Mouse (Mus musculus) liver, embryonic 13.5 days (tissue): ENCODE results near the gene Henmt1. TPM values are rescaled to one million over a fixed set of nuclear protein-coding genes. Genes with fewer than 3 reads are reported as not detected.

Experiments used
- ATAC-seq: fragments of 200-750 bp; cut with Nextera tagmentation; 2 replicates; pipeline ENCODE4 v1.8.0; 2017; ENCODE audit warnings: low read depth, mild to moderate bottlenecking, moderate number of reproducible peaks, moderate library complexity
- DNase-seq: peaks from one replicate; pipeline ENCODE4 v3.0.0; 2022
- H3K27ac ChIP-seq: fragments of 300-500 bp; sonication (generic); 2 replicates; pipeline ENCODE4 v1.5.1; 2015; ENCODE audit warnings: moderate library complexity, mild to moderate bottlenecking, inconsistent platforms
- H3K27me3 ChIP-seq: fragments of 300-500 bp; sonication (generic); 2 replicates; pipeline ENCODE4 v1.6.1; 2015; ENCODE audit warnings: mild to moderate bottlenecking, inconsistent platforms
- H3K36me3 ChIP-seq: fragments of 300-500 bp; sonication (generic); 2 replicates; pipeline ENCODE4 v1.6.1; 2015; ENCODE audit warnings: mild to moderate bottlenecking, inconsistent platforms
- H3K4me1 ChIP-seq: fragments of 300-500 bp; sonication (generic); replicated peaks from 2 replicates; pipeline ENCODE4 v1.6.1; 2015; ENCODE audit warnings: inconsistent platforms
- H3K4me2 ChIP-seq: fragments of 300-500 bp; sonication (generic); 2 replicates; pipeline ENCODE4 v1.6.1; 2015; ENCODE audit warnings: inconsistent platforms, mild to moderate bottlenecking, moderate library complexity
- H3K4me3 ChIP-seq: fragments of 300-500 bp; sonication (generic); replicated peaks from 2 replicates; pipeline ENCODE4 v1.5.1; 2015; ENCODE audit warnings: mild to moderate bottlenecking, inconsistent platforms
- H3K9ac ChIP-seq: fragments of 300-500 bp; sonication (generic); 2 replicates; pipeline ENCODE4 v1.6.1; 2015; ENCODE audit warnings: mild to moderate bottlenecking, inconsistent platforms
- H3K9me3 ChIP-seq: fragments of 300-500 bp; sonication (generic); replicated peaks from 2 replicates; pipeline ENCODE4 v1.6.1; 2016; ENCODE audit warnings: inconsistent platforms
- WGBS: fragments of 180-500 bp; shearing (Covaris S2); methylation state at CpG from one replicate; pipeline ENCODE4 v1.1.7; 2015; ENCODE audit not compliant: insufficient replicate concordance; 5-methylcytosine and 5-hydroxymethylcytosine counted together
- polyA plus RNA-seq: library from polyadenylated mRNA; unstranded; fragments of >200 nt; fragmentation: Nextera tagmentation; extraction: Ambion mirVana; gene quantifications from 2 replicates; pipeline ENCODE4 v1.2.1, GENCODE M21; 2015

Henmt1 gene
- polyA plus RNA-seq, 1 experiment from 2014 or later = 0.08 TPM

- Histone ChIP-seq H3K4me1 (peaks cover 22% of the 10 kb centered on the region), H3K36me3 (peaks cover 17% of the 10 kb centered on the region), H3K27ac (no peak overlapping the region; the same call in 1 of the 2 replicates), H3K9ac (no peak overlapping the region), H3K4me3 (no peak overlapping the region), H3K27me3 (no peaks in the 10 kb centered on the region), H3K4me2 (peak overlapping the region; percentile 35; the same call in 1 of the 2 replicates), H3K9me3 (no peaks in the 10 kb centered on the region)
- no peak for ATAC-seq
- no peak for DNase-seq
- 75% methylated on average over 15 of the region's 15 CpGs for WGBS
Observed at GRCm38 (mm10) chr3:108974920-108975485, 35.3 kb downstream of the Henmt1 start.

GRCm38 (mm10) chr3:108977340-108978030, 37.8 kb downstream of the Henmt1 start:
- Histone ChIP-seq H3K4me1 (peaks cover 32% of the 10 kb centered on the region), H3K27me3 (no peaks in the 10 kb centered on the region), H3K4me2 (no peak overlapping the region), H3K9me3 (no peaks in the 10 kb centered on the region), H3K9ac (no peak overlapping the region), H3K4me3 (no peak overlapping the region), H3K36me3 (peaks cover 21% of the 10 kb centered on the region), H3K27ac (no peak overlapping the region)
- DNase-seq (no peak), ATAC-seq (0 out of 2 replicates have a peak, but pooled peaks have one; percentile 14)
- WGBS = 78% methylated on average over 13 of the region's 13 CpGs

GRCm38 (mm10) chr3:108981946-108982345, 42.3 kb downstream of the Henmt1 start:
- H3K4me2 ChIP-seq = no peak overlapping the region
- peaks cover 21% of the 10 kb centered on the region for H3K36me3 ChIP-seq
- no peak overlapping the region for H3K9ac ChIP-seq
- no peak overlapping the region for H3K4me3 ChIP-seq
- no peak overlapping the region; the same call in 1 of the 2 replicates for H3K27ac ChIP-seq
- no peaks in the 10 kb centered on the region for H3K27me3 ChIP-seq
- ATAC-seq (no peak), DNase-seq (no peak)
- no peaks in the 10 kb centered on the region for H3K9me3 ChIP-seq
- H3K4me1 ChIP-seq = peaks cover 36% of the 10 kb centered on the region
- WGBS = 39% methylated on average over 6 of the region's 6 CpGs

GRCm38 (mm10) chr3:108983989-108984388, 44.3 kb downstream of the Henmt1 start:
- 0 out of 2 replicates have a peak overlapping the region, but pooled peaks have one; percentile 41 for H3K27ac ChIP-seq
- DNase-seq (peak; percentile 29), ATAC-seq (peak; percentile 90)
- no peaks in the 10 kb centered on the region for H3K9me3 ChIP-seq
- WGBS = 10% methylated on average over 5 of the region's 5 CpGs
- no peak overlapping the region for H3K4me3 ChIP-seq
- no peak overlapping the region for H3K9ac ChIP-seq
- no peaks in the 10 kb centered on the region for H3K27me3 ChIP-seq
- H3K4me2 ChIP-seq = no peak overlapping the region
- peaks cover 31% of the 10 kb centered on the region for H3K4me1 ChIP-seq
- H3K36me3 ChIP-seq = peaks cover 14% of the 10 kb centered on the region

- H3K36me3 ChIP-seq = no peaks in the 10 kb centered on the region
- H3K27ac ChIP-seq = no peak overlapping the region
- WGBS = 28% methylated on average over 1 of the region's 1 CpGs
- H3K9ac ChIP-seq = no peak overlapping the region
- H3K4me2 ChIP-seq = no peak overlapping the region
- H3K27me3 ChIP-seq = no peaks in the 10 kb centered on the region
- no peak overlapping the region for H3K4me3 ChIP-seq
- no peak for DNase-seq
- peaks cover 31% of the 10 kb centered on the region for H3K4me1 ChIP-seq
- H3K9me3 ChIP-seq = no peaks in the 10 kb centered on the region
- ATAC-seq = no peak
Observed at GRCm38 (mm10) chr3:108986534-108986933, 46.9 kb downstream of the Henmt1 start.

- no peak overlapping the region for H3K27ac ChIP-seq
- no peaks in the 10 kb centered on the region for H3K36me3 ChIP-seq
- no peak overlapping the region for H3K9ac ChIP-seq
- H3K4me1 ChIP-seq = peaks cover 25% of the 10 kb centered on the region
- no peaks in the 10 kb centered on the region for H3K27me3 ChIP-seq
- no peak for ATAC-seq
- no peaks in the 10 kb centered on the region for H3K9me3 ChIP-seq
- H3K4me3 ChIP-seq = no peak overlapping the region
- H3K4me2 ChIP-seq = no peak overlapping the region
- WGBS = 59% methylated on average over 12 of the region's 12 CpGs
- DNase-seq = no peak
Observed at GRCm38 (mm10) chr3:108987009-108987659, 47.5 kb downstream of the Henmt1 start.

GRCm38 (mm10) chr3:108989971-108990548, 50.4 kb downstream of the Henmt1 start:
- no peak overlapping the region for H3K27ac ChIP-seq
- H3K9me3 ChIP-seq = no peaks in the 10 kb centered on the region
- no peak overlapping the region for H3K4me2 ChIP-seq
- H3K4me1 ChIP-seq = peaks cover 24% of the 10 kb centered on the region
- DNase-seq (no peak), ATAC-seq (no peak)
- 74% methylated on average over 9 of the region's 9 CpGs for WGBS
- no peak overlapping the region for H3K4me3 ChIP-seq
- H3K36me3 ChIP-seq = no peaks in the 10 kb centered on the region
- no peak overlapping the region for H3K9ac ChIP-seq
- H3K27me3 ChIP-seq = no peaks in the 10 kb centered on the region

GRCm38 (mm10) chr3:108994477-108994876, 54.8 kb downstream of the Henmt1 start:
- no peaks in the 10 kb centered on the region for H3K9me3 ChIP-seq
- no peak overlapping the region for H3K9ac ChIP-seq
- peaks cover 47% of the 10 kb centered on the region for H3K4me1 ChIP-seq
- 18% methylated on average over 2 of the region's 2 CpGs for WGBS
- ATAC-seq (no peak), DNase-seq (no peak)
- H3K36me3 ChIP-seq = no peaks in the 10 kb centered on the region
- H3K27me3 ChIP-seq = no peaks in the 10 kb centered on the region
- H3K4me2 ChIP-seq = no peak overlapping the region
- H3K27ac ChIP-seq = no peak overlapping the region
- no peak overlapping the region for H3K4me3 ChIP-seq

GRCm38 (mm10) chr3:108995379-108995778, 55.7 kb downstream of the Henmt1 start:
- Histone ChIP-seq H3K27me3 (no peaks in the 10 kb centered on the region), H3K27ac (no peak overlapping the region), H3K9me3 (no peaks in the 10 kb centered on the region), H3K9ac (no peak overlapping the region), H3K4me3 (no peak overlapping the region), H3K4me2 (no peak overlapping the region), H3K4me1 (peaks cover 47% of the 10 kb centered on the region), H3K36me3 (no peaks in the 10 kb centered on the region)
- no peak for DNase-seq
- no peak for ATAC-seq
- 18% methylated on average over 2 of the region's 2 CpGs for WGBS

GRCm38 (mm10) chr3:108997284-108997683, 57.6 kb downstream of the Henmt1 start:
- no peak overlapping the region; the same call in 1 of the 2 replicates for H3K27ac ChIP-seq
- H3K9ac ChIP-seq = 0 out of 2 replicates have a peak overlapping the region, but pooled peaks have one; percentile 19
- peak; percentile 53 for ATAC-seq
- H3K27me3 ChIP-seq = no peaks in the 10 kb centered on the region
- no peaks in the 10 kb centered on the region for H3K9me3 ChIP-seq
- peaks cover 47% of the 10 kb centered on the region for H3K4me1 ChIP-seq
- peak overlapping the region; percentile 57 for H3K4me2 ChIP-seq
- 16% methylated on average over 11 of the region's 11 CpGs for WGBS
- H3K36me3 ChIP-seq = no peaks in the 10 kb centered on the region
- DNase-seq = no peak
- peak overlapping the region; percentile 25 for H3K4me3 ChIP-seq

- peak overlapping the region; percentile 57 for H3K4me2 ChIP-seq
- H3K9me3 ChIP-seq = no peaks in the 10 kb centered on the region
- H3K4me1 ChIP-seq = peaks cover 44% of the 10 kb centered on the region
- no peaks in the 10 kb centered on the region for H3K27me3 ChIP-seq
- no peak overlapping the region for H3K9ac ChIP-seq
- 21% methylated on average over 4 of the region's 4 CpGs for WGBS
- peak overlapping the region; percentile 25 for H3K4me3 ChIP-seq
- H3K27ac ChIP-seq = no peak overlapping the region
- ATAC-seq = peak; percentile 78; the same call in 1 of the 2 replicates
- peak; percentile 47 for DNase-seq
- no peaks in the 10 kb centered on the region for H3K36me3 ChIP-seq
Observed at GRCm38 (mm10) chr3:108997762-108998161, 58.1 kb downstream of the Henmt1 start.
